Mouse (Mus musculus) olfactory bulb, adult 2 months (tissue): Measurements from ENCODE around the gene Wdtc1. TPM values are rescaled to one million over a fixed set of nuclear protein-coding genes. Genes with fewer than 3 reads are reported as not detected.

Experiments
- H3K27ac ChIP-seq: fragments of 200-500 bp; 2 replicates; pipeline ENCODE4 v1.5.1; 2012; ENCODE audit warnings: low read depth, low read length; ENCODE audit not compliant: insufficient read depth
- H3K4me1 ChIP-seq: fragments of 200-500 bp; 2 replicates; pipeline ENCODE4 v1.6.1; 2012; ENCODE audit warnings: low read length; ENCODE audit not compliant: control insufficient read depth, insufficient read depth
- H3K4me3 ChIP-seq: fragments of 200-500 bp; 2 replicates; pipeline ENCODE4 v1.5.1; 2012; ENCODE audit warnings: mild to moderate bottlenecking, low read depth, low read length, moderate library complexity; ENCODE audit not compliant: insufficient read depth
- CTCF ChIP-seq: fragments of 200-500 bp; IDR thresholded peaks from 2 replicates; pipeline ENCODE4 v1.5.1; 2012; ENCODE audit warnings: low read depth, mild to moderate bottlenecking, low read length, moderate library complexity; ENCODE audit not compliant: insufficient read depth
- POLR2A ChIP-seq: fragments of 200-500 bp; IDR thresholded peaks from 2 replicates; pipeline ENCODE4 v1.6.1; 2012; ENCODE audit warnings: mild to moderate bottlenecking, low read depth, low read length, moderate library complexity; ENCODE audit not compliant: insufficient read depth
- WGBS: fragments of 180-500 bp; shearing (Covaris S2); methylation state at CpG from one replicate; pipeline ENCODE4 v1.1.7; 2018; 5-methylcytosine and 5-hydroxymethylcytosine counted together
- polyA plus RNA-seq: library from polyadenylated mRNA; stranded (reverse); fragments of >200 nt; gene quantifications from 2 replicates; pipeline ENCODE4 v1.2.4, GENCODE M21; 2012; ENCODE audit warnings: low replicate concordance; ENCODE audit not compliant: missing spikeins, insufficient read depth, insufficient read length

Wdtc1 gene
- 113 TPM in 1 of 2 replicates, not detected in the other for polyA plus RNA-seq

- Histone ChIP-seq H3K27ac (no peak within 1 kb of the TSS), H3K4me3 (no peak within 1 kb of the TSS), H3K4me1 (no peaks in the 10 kb centered on the region)
- TF ChIP-seq CTCF (no peak), POLR2A (no peak)
- WGBS: 90% methylated on average over 23 of the region's 23 CpGs
Measured at GRCm38 (mm10) chr4:133353367-133354365, at the start of gene Wdtc1. TSS of gene Wdtc1 (minus strand) at chr4:133353481.

GRCm38 (mm10) chr4:133402011-133402410 is 48.7 kb upstream of the Wdtc1 start:
- Histone ChIP-seq H3K27ac (no peak overlapping the region), H3K4me3 (no peak overlapping the region), H3K4me1 (peaks cover 39% of the 10 kb centered on the region)
- WGBS: 63% methylated on average over 13 of the region's 13 CpGs
- TF ChIP-seq CTCF (no peak), POLR2A (no peak)

- H3K4me3 ChIP-seq: no peak overlapping the region
- 85% methylated on average over 7 of the region's 7 CpGs for WGBS
- no peak overlapping the region for H3K27ac ChIP-seq
- no peak for TF ChIP-seq POLR2A
- no peak for TF ChIP-seq CTCF
- H3K4me1 ChIP-seq: peaks cover 46% of the 10 kb centered on the region
Measured at GRCm38 (mm10) chr4:133400098-133400497, 46.8 kb upstream of the Wdtc1 start.

GRCm38 (mm10) chr4:133399509-133399908 is 46.2 kb upstream of the Wdtc1 start:
- no peak for TF ChIP-seq POLR2A
- no peak for TF ChIP-seq CTCF
- Histone ChIP-seq H3K4me1 (peaks cover 52% of the 10 kb centered on the region), H3K27ac (no peak overlapping the region), H3K4me3 (no peak overlapping the region)
- 88% methylated on average over 6 of the region's 6 CpGs for WGBS

GRCm38 (mm10) chr4:133398619-133399018 is 45.3 kb upstream of the Wdtc1 start:
- Histone ChIP-seq H3K4me1 (peaks cover 54% of the 10 kb centered on the region), H3K4me3 (no peak overlapping the region), H3K27ac (no peak overlapping the region)
- 85% methylated on average over 5 of the region's 5 CpGs for WGBS
- TF ChIP-seq POLR2A: no peak
- TF ChIP-seq CTCF: no peak

GRCm38 (mm10) chr4:133397961-133398360 is 44.7 kb upstream of the Wdtc1 start:
- no peak overlapping the region for H3K27ac ChIP-seq
- no peak overlapping the region for H3K4me3 ChIP-seq
- WGBS: 85% methylated on average over 8 of the region's 8 CpGs
- TF ChIP-seq POLR2A: no peak
- TF ChIP-seq CTCF: no peak
- H3K4me1 ChIP-seq: peaks cover 50% of the 10 kb centered on the region

- WGBS: 50% methylated on average over 5 of the region's 5 CpGs
Measured at GRCm38 (mm10) chr4:133397299-133397698, 44.0 kb upstream of the Wdtc1 start.

GRCm38 (mm10) chr4:133396079-133396478 is 42.8 kb upstream of the Wdtc1 start:
- 79% methylated on average over 2 of the region's 2 CpGs for WGBS
- peaks cover 61% of the 10 kb centered on the region for H3K4me1 ChIP-seq
- no peak overlapping the region for H3K4me3 ChIP-seq
- TF ChIP-seq CTCF (no peak), POLR2A (no peak)
- H3K27ac ChIP-seq: no peak overlapping the region

More at GRCm38 (mm10) chr4:133397299-133397698, 44.0 kb upstream of the Wdtc1 start:
- Histone ChIP-seq H3K4me3 (no peak overlapping the region), H3K27ac (no peak overlapping the region), H3K4me1 (peaks cover 52% of the 10 kb centered on the region)
- TF ChIP-seq CTCF: no peak
- TF ChIP-seq POLR2A: no peak

- TF ChIP-seq CTCF: no peak
- TF ChIP-seq POLR2A: no peak
- Histone ChIP-seq H3K27ac (no peak overlapping the region), H3K4me1 (peaks cover 69% of the 10 kb centered on the region), H3K4me3 (no peak overlapping the region)
- 89% methylated on average over 4 of the region's 4 CpGs for WGBS
Measured at GRCm38 (mm10) chr4:133394981-133395573, 41.8 kb upstream of the Wdtc1 start.
